37 mouse cellular contexts compared by ENCODE assay signal in genomic region chr14:37154391-37154790, GRCm38 (mm10). TPM values are rescaled to one million over a fixed set of nuclear protein-coding genes. Genes with fewer than 3 reads are reported as not detected.
"Had no signal": no experiment of that assay in that cellular context is flagged by ENCODE, and none has a peak within 500 bp of the region (broad histone marks: within the 10 kb centered on the region; RNA-seq: fewer than 3 reads in every experiment).

No protein-coding gene starts in this region.

- ATAC-seq: hindbrain, embryonic 16.5 days; hindbrain, postnatal 0 days; inflammation-experienced regulatory T-cells, adult 6 months; intestine, embryonic 15.5 days; intestine, embryonic 16.5 days; intestine, postnatal 0 days had no signal

- H3K27ac ChIP-seq: heart, embryonic 13.5 days; heart, embryonic 15.5 days; hindbrain, embryonic 10.5 days; hindbrain, embryonic 12.5 days; hindbrain, embryonic 13.5 days; hindbrain, embryonic 14.5 days; hindbrain, embryonic 15.5 days; hindbrain, postnatal 0 days; intestine, embryonic 15.5 days; kidney, embryonic 15.5 days; kidney, postnatal 0 days; layer of hippocampus, adult 2 months; left cerebral cortex, adult 2 months had no signal

- H3K4me2 ChIP-seq: heart, embryonic 12.5 days; heart, embryonic 13.5 days; heart, embryonic 15.5 days; hindbrain, embryonic 12.5 days; hindbrain, embryonic 13.5 days; hindbrain, embryonic 14.5 days; hindbrain, embryonic 15.5 days; intestine, embryonic 15.5 days; kidney, embryonic 15.5 days had no signal

- H3K27me3 ChIP-seq: heart, embryonic 12.5 days; heart, embryonic 13.5 days; heart, embryonic 15.5 days; hindbrain, embryonic 12.5 days; hindbrain, embryonic 13.5 days; hindbrain, embryonic 15.5 days; intestine, embryonic 15.5 days; kidney, embryonic 15.5 days had no signal

- H3K9me3 ChIP-seq: heart, embryonic 15.5 days; hindbrain, embryonic 15.5 days; intestine, embryonic 15.5 days had no signal

- H3K4me3 ChIP-seq: heart, embryonic 12.5 days; heart, embryonic 13.5 days; heart, embryonic 15.5 days; hindbrain, embryonic 10.5 days; hindbrain, embryonic 12.5 days; hindbrain, embryonic 13.5 days; hindbrain, embryonic 15.5 days; intestine, embryonic 15.5 days; kidney, embryonic 15.5 days; layer of hippocampus, adult 2 months; left cerebral cortex, adult 2 months had no signal

- H3K4me1 ChIP-seq: heart, embryonic 12.5 days; heart, embryonic 13.5 days; heart, embryonic 15.5 days; hindbrain, embryonic 10.5 days; hindbrain, embryonic 12.5 days; hindbrain, embryonic 13.5 days; hindbrain, embryonic 15.5 days; intestine, embryonic 15.5 days; kidney, embryonic 15.5 days had no signal

- H3K36me3 ChIP-seq: heart, embryonic 12.5 days; heart, embryonic 13.5 days; heart, embryonic 15.5 days; hindbrain, embryonic 10.5 days; hindbrain, embryonic 12.5 days; hindbrain, embryonic 13.5 days; hindbrain, embryonic 15.5 days; intestine, embryonic 15.5 days; kidney, embryonic 15.5 days had no signal

- DNase-seq: heart, postnatal 10 days; heart, postnatal 14 days; heart, postnatal 36 days; heart, postnatal 4 days; kidney, adult 11 months; kidney, adult 18-20 months; kidney, adult 2 months; kidney, adult 8-10 months; kidney, adult 9 months; kidney, postnatal 10 days; kidney, postnatal 14 days; kidney, postnatal 25 days; kidney, postnatal 36 days; kidney, postnatal 4 days; layer of hippocampus, adult 9-11 months; layer of hippocampus, postnatal 36 days had no signal

- H3K9ac ChIP-seq: heart, embryonic 12.5 days; heart, embryonic 13.5 days; heart, embryonic 15.5 days; hindbrain, embryonic 12.5 days; hindbrain, embryonic 13.5 days; hindbrain, embryonic 14.5 days; hindbrain, embryonic 15.5 days; intestine, embryonic 15.5 days; kidney, embryonic 15.5 days had no signal

RNA-seq across cellular contexts. Expression of gene 2610528A11Rik, which starts 40.6 kb away (rescaled TPM):
- total RNA-seq: heart, postnatal 14 days; heart, postnatal 36 days; hindbrain, postnatal 0 days; layer of hippocampus, adult 18-20 months; layer of hippocampus, postnatal 10 days had no signal
- polyA plus RNA-seq: hindbrain, embryonic 12.5 days; inflammation-experienced regulatory T-cells, adult 6 months had no signal

RNA-seq across cellular contexts. Expression of gene Cdhr1, which starts 56.2 kb away (rescaled TPM):
- total RNA-seq: heart, postnatal 36 days; hematopoietic stem cell, adult 5-6 weeks had no signal
